Mouse (Mus musculus) heart, embryonic 14.5 days (tissue): ENCODE measurements at regions not wholly inside any gene's neighbourhood (a gene's known extent, or its start where the extent isn't known, plus 50 kb on each side); places are given as distances from the start of the nearest gene placed in this dataset.

Source experiments
- ATAC-seq: fragments of 200-750 bp; cut with Nextera tagmentation; 2 replicates; pipeline ENCODE4 v1.8.0; 2017; ENCODE audit warnings: low read depth, moderate TSS enrichment; ENCODE audit not compliant: insufficient number of reproducible peaks, insufficient read depth, low FRiP score
- H3K27ac ChIP-seq, 2 experiments: fragments of 200-500 bp in 1 of 2; fragments of 300-500 bp in 1 of 2; sonication (generic) in 1 of 2; replicated peaks in 1 of 2; 2 replicates each; pipeline ENCODE4 v1.5.1; 2012 to 2014; ENCODE audit warnings: low read depth in 2 of 2, low read length in 2 of 2, control low read depth in 1 of 2, mild to moderate bottlenecking in 1 of 2, mixed read lengths in 1 of 2; ENCODE audit not compliant: control insufficient read depth in 1 of 2, insufficient read depth in 1 of 2
- H3K27me3 ChIP-seq: fragments of 300-500 bp; sonication (generic); 2 replicates; pipeline ENCODE4 v1.6.1; 2014; ENCODE audit warnings: mild to moderate bottlenecking, low read length, control low read depth; ENCODE audit not compliant: control insufficient read depth, insufficient read depth
- H3K36me3 ChIP-seq: fragments of 300-500 bp; sonication (generic); 2 replicates; pipeline ENCODE4 v1.6.1; 2014; ENCODE audit warnings: mild to moderate bottlenecking, control low read depth, low read length, mixed read lengths; ENCODE audit not compliant: control insufficient read depth, insufficient read depth
- H3K4me1 ChIP-seq, 2 experiments: fragments of 200-500 bp in 1 of 2; fragments of 300-500 bp in 1 of 2; sonication (generic) in 1 of 2; 2 replicates each; pipeline ENCODE4 v1.6.1; 2012 to 2014; ENCODE audit warnings: low read length in 2 of 2, control low read depth in 1 of 2, mixed read lengths in 1 of 2; ENCODE audit not compliant: control insufficient read depth in 2 of 2, insufficient read depth in 2 of 2
- H3K4me2 ChIP-seq: fragments of 300-500 bp; sonication (generic); 2 replicates; pipeline ENCODE4 v1.6.1; 2014; ENCODE audit warnings: mild to moderate bottlenecking, low read length
- H3K4me3 ChIP-seq, 2 experiments: fragments of 200-500 bp in 1 of 2; fragments of 300-500 bp in 1 of 2; sonication (generic) in 1 of 2; 2 replicates each; pipeline ENCODE4 v1.5.1; 2012 to 2014; ENCODE audit warnings: low read length in 2 of 2, mild to moderate bottlenecking in 2 of 2, control low read depth in 1 of 2, low read depth in 1 of 2, moderate library complexity in 1 of 2; ENCODE audit not compliant: control insufficient read depth in 1 of 2, insufficient read depth in 1 of 2
- H3K9ac ChIP-seq: fragments of 300-500 bp; sonication (generic); 2 replicates; pipeline ENCODE4 v1.6.1; 2014; ENCODE audit warnings: mild to moderate bottlenecking, low read length
- H3K9me3 ChIP-seq: fragments of 300-500 bp; sonication (generic); 2 replicates; pipeline ENCODE4 v1.6.1; 2016; ENCODE audit warnings: low read length, control low read depth; ENCODE audit not compliant: control insufficient read depth
- WGBS: fragments of 180-500 bp; shearing (Covaris S2); extraction: QIAGEN DNeasy Blood & Tissue Kit; methylation state at CpG from one replicate; pipeline ENCODE4 v1.1.7; 2014; 5-methylcytosine and 5-hydroxymethylcytosine counted together

DNA sequence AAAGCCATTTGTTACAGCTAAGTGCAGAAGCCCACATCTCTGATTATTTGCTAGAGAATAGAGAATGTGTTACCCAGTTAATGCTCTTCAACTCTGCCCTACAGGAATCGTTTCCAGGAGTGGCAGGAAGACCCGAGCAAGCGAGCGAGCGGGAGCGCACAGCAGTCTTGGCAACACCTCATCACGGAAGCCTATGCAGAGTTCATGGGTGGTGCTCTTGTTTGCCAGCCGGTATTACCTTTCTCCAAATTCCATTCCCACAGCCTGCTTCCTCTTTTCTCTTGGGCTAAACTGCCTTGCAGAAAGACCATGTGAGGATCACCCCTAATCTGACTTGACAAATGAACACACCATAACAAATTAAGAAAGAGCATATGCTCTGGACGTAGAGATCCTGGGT lies 82.1 kb upstream of the Ssbp2 start:
- 85% methylated on average over 9 of the region's 9 CpGs for WGBS
- no peak overlapping the region for H3K4me3 ChIP-seq
- H3K27ac ChIP-seq = no peak overlapping the region

DNA sequence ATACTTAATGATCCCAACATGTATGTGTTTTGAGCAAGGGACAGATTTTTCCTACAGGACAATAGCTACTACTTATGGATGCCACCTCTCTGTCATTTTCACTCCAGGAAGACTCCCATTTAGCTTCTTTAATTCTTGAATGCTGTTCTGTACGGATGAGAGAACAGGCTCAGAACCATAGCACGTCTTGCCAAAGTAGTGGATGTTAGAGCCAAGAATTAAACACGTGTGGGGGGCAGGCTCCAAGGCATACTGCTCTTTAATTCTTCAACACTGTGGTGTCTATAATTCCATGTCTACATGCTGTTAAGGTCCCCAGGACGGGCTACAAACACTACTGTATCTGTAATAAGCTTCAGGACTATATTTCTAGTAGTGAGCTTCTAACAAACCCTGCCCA lies 74.7 kb upstream of the Ssbp2 start:
- Histone ChIP-seq H3K4me3 (no peak overlapping the region), H3K4me2 (no peak overlapping the region), H3K36me3 (no peaks in the 10 kb centered on the region), H3K27me3 (no peaks in the 10 kb centered on the region), H3K9me3 (no peaks in the 10 kb centered on the region), H3K27ac (no peak overlapping the region), H3K4me1 (no peaks in the 10 kb centered on the region; a peak in 1 of 4 replicates), H3K9ac (no peak overlapping the region)
- ATAC-seq = no peak
- 69% methylated on average over 4 of the region's 4 CpGs for WGBS

More for the DNA sequence above, 82.1 kb upstream of the Ssbp2 start:
- Histone ChIP-seq H3K9me3 (no peaks in the 10 kb centered on the region), H3K4me1 (peaks cover 3 to 7% of the 10 kb centered on the region in 2 experiments; a peak in 3 of 4 replicates), H3K27me3 (no peaks in the 10 kb centered on the region), H3K4me2 (no peak overlapping the region), H3K9ac (no peak overlapping the region), H3K36me3 (no peaks in the 10 kb centered on the region)
- no peak for ATAC-seq

- no peak overlapping the region for H3K27ac ChIP-seq
- no peaks in the 10 kb centered on the region for H3K9me3 ChIP-seq
- H3K4me2 ChIP-seq = no peak overlapping the region
- H3K9ac ChIP-seq = no peak overlapping the region
- ATAC-seq = no peak
- 72% methylated on average over 10 of the region's 10 CpGs for whole genome bisulfite sequencing
- H3K27me3 ChIP-seq = no peaks in the 10 kb centered on the region
- peaks cover 0 to 4% of the 10 kb centered on the region in 2 experiments; a peak in 1 of 4 replicates for H3K4me1 ChIP-seq
- H3K4me3 ChIP-seq = no peak overlapping the region
- no peaks in the 10 kb centered on the region for H3K36me3 ChIP-seq
Observed at GRCm38 (mm10) chr13:91387913-91388312, 72.2 kb upstream of the Ssbp2 start.

GRCm38 (mm10) chr13:91403632-91404031 lies 56.5 kb upstream of the Ssbp2 start:
- Histone ChIP-seq H3K27ac (no peak overlapping the region), H3K9me3 (no peaks in the 10 kb centered on the region), H3K36me3 (no peaks in the 10 kb centered on the region), H3K27me3 (no peaks in the 10 kb centered on the region), H3K4me1 (no peaks in the 10 kb centered on the region), H3K9ac (no peak overlapping the region), H3K4me3 (no peak overlapping the region), H3K4me2 (no peak overlapping the region)
- 79% methylated on average over 2 of the region's 2 CpGs for WGBS
- no peak for ATAC-seq

- Histone ChIP-seq H3K36me3 (no peaks in the 10 kb centered on the region), H3K4me1 (no peaks in the 10 kb centered on the region), H3K9me3 (no peaks in the 10 kb centered on the region), H3K4me3 (no peak overlapping the region), H3K4me2 (no peak overlapping the region), H3K27me3 (no peaks in the 10 kb centered on the region), H3K27ac (no peak overlapping the region), H3K9ac (no peak overlapping the region)
- ATAC-seq = no peak
- 64% methylated on average over 2 of the region's 2 CpGs for WGBS
Observed at GRCm38 (mm10) chr13:91405027-91405426, 55.1 kb upstream of the Ssbp2 start.

DNA sequence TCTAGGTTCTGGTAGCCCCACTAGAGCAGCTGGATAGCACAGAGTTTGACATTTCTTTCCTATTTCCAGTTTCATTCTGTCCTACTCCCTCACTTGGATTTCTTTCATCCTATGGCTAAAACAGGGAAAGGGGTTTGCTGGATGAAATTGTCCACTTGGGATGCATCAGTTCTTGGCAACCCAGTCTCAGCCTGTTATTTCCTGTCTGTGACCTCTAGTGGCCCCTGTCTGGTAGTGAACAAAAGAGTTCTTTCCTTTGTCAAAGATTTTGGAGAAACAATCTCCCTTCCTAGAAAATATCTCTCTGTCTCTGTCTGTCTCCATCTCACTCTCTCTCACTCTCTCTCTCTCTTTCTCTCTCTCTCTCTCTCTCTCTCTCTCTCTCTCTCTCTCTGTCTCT lies 50.0 kb upstream of the Ssbp2 start:
- H3K4me3 ChIP-seq = no peak overlapping the region
- H3K9me3 ChIP-seq = no peaks in the 10 kb centered on the region
- no peaks in the 10 kb centered on the region for H3K4me1 ChIP-seq
- no peak overlapping the region for H3K4me2 ChIP-seq
- ATAC-seq = no peak
- no peak overlapping the region for H3K9ac ChIP-seq
- no peaks in the 10 kb centered on the region for H3K27me3 ChIP-seq
- no peaks in the 10 kb centered on the region for H3K36me3 ChIP-seq
- H3K27ac ChIP-seq = no peak overlapping the region
